Mouse (Mus musculus) heart, embryonic 11.5 days (tissue): Measurements from ENCODE around the gene St7. TPM values are rescaled to one million over a fixed set of nuclear protein-coding genes. Genes with fewer than 3 reads are reported as not detected.

ENCODE experiments used
- ATAC-seq: fragments of 200-750 bp; cut with Nextera tagmentation; replicated peaks from 2 replicates; pipeline ENCODE4 v1.8.0; 2017; ENCODE audit warnings: moderate library complexity; ENCODE audit not compliant: insufficient number of reproducible peaks, low FRiP score, low TSS enrichment
- H3K27ac ChIP-seq: fragments of 300-500 bp; sonication (generic); 2 replicates; pipeline ENCODE4 v1.5.1; 2014; ENCODE audit warnings: mild to moderate bottlenecking, low read depth, low read length
- H3K27me3 ChIP-seq: fragments of 300-500 bp; sonication (generic); 2 replicates; pipeline ENCODE4 v1.6.1; 2014; ENCODE audit warnings: mild to moderate bottlenecking, low read length, mixed read lengths; ENCODE audit not compliant: control insufficient read depth, insufficient read depth
- H3K36me3 ChIP-seq: fragments of 300-500 bp; sonication (generic); 2 replicates; pipeline ENCODE4 v1.6.1; 2014; ENCODE audit warnings: mild to moderate bottlenecking, low read length, moderate library complexity, mixed read lengths; ENCODE audit not compliant: control insufficient read depth, insufficient read depth
- H3K4me1 ChIP-seq: fragments of 300-500 bp; sonication (generic); 2 replicates; pipeline ENCODE4 v1.6.1; 2014; ENCODE audit warnings: low read length; ENCODE audit not compliant: control insufficient read depth, insufficient read depth
- H3K4me2 ChIP-seq: fragments of 300-500 bp; sonication (generic); 2 replicates; pipeline ENCODE4 v1.6.1; 2014; ENCODE audit warnings: mild to moderate bottlenecking, moderate library complexity
- H3K4me3 ChIP-seq: fragments of 300-500 bp; sonication (generic); 2 replicates; pipeline ENCODE4 v1.5.1; 2014; ENCODE audit warnings: low read depth, low read length
- H3K9ac ChIP-seq: fragments of 300-500 bp; sonication (generic); 2 replicates; pipeline ENCODE4 v1.6.1; 2014; ENCODE audit warnings: mild to moderate bottlenecking, low read depth, low read length, moderate library complexity
- H3K9me3 ChIP-seq: fragments of 300-500 bp; sonication (generic); replicated peaks from 2 replicates; pipeline ENCODE4 v1.6.1; 2016; ENCODE audit warnings: low read length; ENCODE audit not compliant: control insufficient read depth
- WGBS: fragments of 180-500 bp; shearing (Covaris S2); extraction: QIAGEN DNeasy Blood & Tissue Kit; methylation state at CpG from one replicate; pipeline ENCODE4 v1.1.7; 2014; ENCODE audit not compliant: insufficient replicate concordance; 5-methylcytosine and 5-hydroxymethylcytosine counted together
- polyA plus RNA-seq: library from polyadenylated mRNA; unstranded; fragments of >200 nt; fragmentation: Nextera tagmentation; extraction: Ambion mirVana; gene quantifications from 2 replicates; pipeline ENCODE4 v1.2.1, GENCODE M21; 2014

Gene St7
- polyA plus RNA-seq, 1 experiment from 2014 or later, result 26.9 TPM

DNA sequence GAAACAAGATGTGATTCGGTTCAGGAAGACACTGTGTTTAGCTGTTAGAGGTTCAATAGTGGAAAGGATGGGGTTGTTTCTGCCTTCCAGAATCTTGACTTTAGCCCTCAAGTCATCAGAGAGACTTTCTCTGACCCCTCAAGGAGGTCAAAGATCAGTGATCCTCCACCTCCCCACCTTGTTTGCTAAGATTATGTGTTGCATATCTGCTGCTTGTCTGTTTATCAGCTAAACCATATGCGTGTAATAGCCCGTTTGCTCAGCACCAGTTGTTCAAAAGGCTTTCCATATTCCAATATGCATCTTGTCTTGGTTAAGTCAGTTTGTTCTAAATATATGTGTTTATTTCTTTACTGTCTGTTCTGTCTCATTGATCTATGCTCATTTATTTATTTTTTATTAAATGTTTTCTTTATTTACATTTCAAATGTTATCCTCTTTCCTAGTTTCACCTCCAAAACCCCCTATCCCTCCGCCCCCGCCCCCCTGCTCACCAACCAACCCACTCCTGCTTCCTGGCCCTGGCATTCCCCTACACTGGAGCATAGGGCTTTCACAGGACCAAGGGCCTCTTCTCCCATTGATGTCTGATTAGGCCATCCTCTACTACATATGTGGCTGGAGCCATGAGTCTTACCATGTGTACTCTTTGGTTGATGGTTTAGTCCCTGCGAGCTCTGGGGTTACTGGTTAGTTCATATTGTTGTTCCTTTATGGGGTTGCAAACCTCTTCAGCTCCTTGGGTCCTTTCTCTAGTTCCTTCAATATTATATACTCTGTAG lies 84.5 kb downstream of the St7 start:
- Histone ChIP-seq H3K27me3 (no peaks in the 10 kb centered on the region), H3K9me3 (no peaks in the 10 kb centered on the region), H3K4me2 (no peak overlapping the region), H3K9ac (no peak overlapping the region), H3K4me3 (no peak overlapping the region), H3K36me3 (no peaks in the 10 kb centered on the region), H3K27ac (no peak overlapping the region), H3K4me1 (peaks cover 4% of the 10 kb centered on the region; the same call in 1 of the 2 replicates)
- 80% methylated on average over 6 of the region's 6 CpGs for WGBS
- ATAC-seq, result no peak; the same call in 1 of the 2 replicates

DNA sequence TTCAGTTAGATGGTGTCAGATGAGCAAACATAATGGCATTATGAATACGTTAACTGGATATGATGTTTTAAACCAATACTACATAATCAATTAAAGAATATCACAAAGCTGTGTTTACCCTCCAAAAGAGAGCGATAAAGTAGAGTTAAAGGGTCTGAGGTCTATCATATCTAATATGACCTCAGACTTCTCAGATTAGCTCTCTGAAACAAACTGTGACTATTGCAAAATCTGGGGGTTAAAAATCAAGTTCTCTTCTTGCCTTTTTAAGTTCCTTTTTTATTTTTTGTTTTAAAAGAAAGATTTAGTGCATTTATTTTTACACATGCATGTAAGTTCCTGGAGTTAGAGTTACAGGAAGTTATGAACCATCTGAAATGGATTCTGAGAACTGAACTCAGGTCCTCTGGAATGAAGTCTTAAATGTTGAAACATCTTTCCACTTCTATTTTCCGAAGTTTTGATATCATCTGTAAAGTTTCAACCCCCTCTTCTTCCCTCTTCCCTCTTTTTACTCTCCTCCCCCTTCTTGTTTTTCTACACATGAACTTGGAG lies 86.0 kb downstream of the St7 start:
- Histone ChIP-seq H3K27ac (no peak overlapping the region), H3K4me3 (no peak overlapping the region), H3K9ac (no peak overlapping the region), H3K27me3 (no peaks in the 10 kb centered on the region), H3K36me3 (no peaks in the 10 kb centered on the region), H3K4me1 (no peaks in the 10 kb centered on the region), H3K9me3 (no peaks in the 10 kb centered on the region), H3K4me2 (no peak overlapping the region)
- ATAC-seq, result no peak
- 87% methylated on average over 3 of the region's 3 CpGs for WGBS

DNA sequence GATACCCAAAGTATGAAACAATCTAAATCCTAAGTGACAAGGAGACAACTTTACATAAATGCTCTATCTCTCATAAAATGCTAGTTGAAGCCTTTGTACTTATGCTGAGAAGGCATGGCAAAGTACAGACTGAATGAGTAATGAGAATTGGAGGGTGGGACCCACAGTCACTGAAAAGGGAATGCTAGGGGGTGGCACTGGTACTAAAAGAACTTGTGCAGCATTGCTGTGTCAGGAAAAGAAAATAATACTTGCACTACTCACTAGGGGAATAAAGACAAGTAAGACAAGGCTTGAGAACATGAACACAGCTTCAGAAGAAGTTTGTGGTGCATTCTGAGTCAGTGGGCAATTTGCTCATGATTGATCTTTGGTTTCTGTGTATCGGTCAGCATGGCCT lies 90.8 kb downstream of the St7 start:
- Histone ChIP-seq H3K4me1 (no peaks in the 10 kb centered on the region), H3K27me3 (no peaks in the 10 kb centered on the region), H3K4me2 (no peak overlapping the region), H3K9ac (no peak overlapping the region), H3K4me3 (no peak overlapping the region), H3K27ac (no peak overlapping the region), H3K9me3 (0 out of 2 replicates have a peak, but pooled peaks cover 2% of the 10 kb centered on the region), H3K36me3 (0 out of 2 replicates have a peak, but pooled peaks cover 3% of the 10 kb centered on the region)
- WGBS, result 94% methylated on average over 1 of the region's 1 CpGs
- no peak for ATAC-seq

DNA sequence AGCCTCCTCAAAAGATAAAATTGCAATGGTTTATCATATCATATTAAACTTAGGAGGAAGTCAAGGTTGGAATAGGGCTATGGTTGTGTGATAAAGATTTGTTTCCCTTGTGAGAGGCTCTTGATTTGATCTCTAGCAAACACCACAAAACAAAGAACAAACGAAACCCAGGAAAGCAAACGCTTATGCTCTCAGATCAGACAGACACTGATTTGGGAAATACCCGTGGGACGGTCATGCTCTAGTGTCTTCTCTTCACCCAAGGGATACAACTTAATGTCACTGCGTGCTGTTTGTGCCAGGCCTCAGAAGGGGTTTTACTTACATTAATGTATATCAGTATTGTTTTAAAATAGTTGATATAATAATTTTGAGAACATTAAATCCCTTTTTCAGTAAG lies 91.8 kb downstream of the St7 start:
- no peaks in the 10 kb centered on the region for H3K4me1 ChIP-seq
- 0 out of 2 replicates have a peak, but pooled peaks cover 2% of the 10 kb centered on the region for H3K9me3 ChIP-seq
- H3K27ac ChIP-seq, result no peak overlapping the region
- no peak for ATAC-seq
- H3K9ac ChIP-seq, result no peak overlapping the region
- 80% methylated on average over 5 of the region's 5 CpGs for WGBS
- H3K27me3 ChIP-seq, result no peaks in the 10 kb centered on the region
- H3K4me3 ChIP-seq, result no peak overlapping the region
- H3K4me2 ChIP-seq, result no peak overlapping the region
- 0 out of 2 replicates have a peak, but pooled peaks cover 3% of the 10 kb centered on the region for H3K36me3 ChIP-seq

DNA sequence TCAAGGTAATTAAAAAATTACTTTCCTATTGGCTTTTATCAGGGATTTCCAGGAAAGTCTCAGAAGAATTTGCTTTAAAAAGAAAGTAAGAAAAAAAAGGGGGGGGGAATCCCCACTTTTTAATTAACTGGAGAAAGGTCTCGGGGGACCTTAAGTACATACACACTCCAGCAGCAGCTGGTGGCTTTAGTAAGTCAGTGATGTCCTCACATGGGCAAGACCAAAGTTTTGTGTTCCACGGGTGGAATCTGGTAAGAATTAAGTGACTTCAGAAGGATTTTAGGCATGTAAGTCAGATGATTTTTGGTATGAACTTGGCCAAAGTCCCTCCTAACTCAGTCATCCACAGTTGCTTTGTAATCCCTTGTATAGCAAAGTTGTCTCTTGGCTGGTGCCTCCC lies 92.5 kb downstream of the St7 start:
- no peak for ATAC-seq
- no peaks in the 10 kb centered on the region for H3K27me3 ChIP-seq
- WGBS, result 80% methylated on average over 2 of the region's 2 CpGs

DNA sequence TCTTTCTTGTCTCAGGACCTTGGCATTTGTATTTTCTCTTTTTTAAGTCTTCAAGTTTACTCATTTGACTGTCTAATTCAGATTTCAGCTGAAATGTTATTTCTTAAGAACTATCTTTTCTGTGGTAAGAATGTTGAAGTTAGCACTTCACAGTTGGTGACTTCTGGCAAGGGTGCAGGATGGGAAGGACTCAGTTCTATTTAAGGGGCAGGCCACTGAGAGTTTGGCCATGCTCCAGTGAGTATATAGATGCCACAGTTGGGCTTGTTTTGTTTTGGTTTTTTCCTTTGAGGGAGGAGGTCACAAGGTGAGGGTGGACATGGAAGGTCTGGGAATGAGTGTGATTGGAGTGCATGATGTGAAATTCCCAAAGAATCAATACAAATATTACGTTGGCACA lies 95.1 kb downstream of the St7 start:
- H3K9me3 ChIP-seq, result 0 out of 2 replicates have a peak, but pooled peaks cover 2% of the 10 kb centered on the region
- ATAC-seq, result no peak
- no peaks in the 10 kb centered on the region for H3K4me1 ChIP-seq
- WGBS, result 78% methylated on average over 1 of the region's 1 CpGs
- H3K27ac ChIP-seq, result no peak overlapping the region
- 0 out of 2 replicates have a peak, but pooled peaks cover 3% of the 10 kb centered on the region for H3K36me3 ChIP-seq
- no peak overlapping the region for H3K4me2 ChIP-seq
- H3K9ac ChIP-seq, result no peak overlapping the region
- H3K27me3 ChIP-seq, result no peaks in the 10 kb centered on the region
- no peak overlapping the region for H3K4me3 ChIP-seq

More for the DNA sequence above, 92.5 kb downstream of the St7 start:
- no peak overlapping the region for H3K4me2 ChIP-seq
- 0 out of 2 replicates have a peak, but pooled peaks cover 3% of the 10 kb centered on the region for H3K36me3 ChIP-seq
- H3K9ac ChIP-seq, result no peak overlapping the region
- no peaks in the 10 kb centered on the region for H3K4me1 ChIP-seq
- H3K27ac ChIP-seq, result no peak overlapping the region
- H3K4me3 ChIP-seq, result no peak overlapping the region
- H3K9me3 ChIP-seq, result 0 out of 2 replicates have a peak, but pooled peaks cover 2% of the 10 kb centered on the region

DNA sequence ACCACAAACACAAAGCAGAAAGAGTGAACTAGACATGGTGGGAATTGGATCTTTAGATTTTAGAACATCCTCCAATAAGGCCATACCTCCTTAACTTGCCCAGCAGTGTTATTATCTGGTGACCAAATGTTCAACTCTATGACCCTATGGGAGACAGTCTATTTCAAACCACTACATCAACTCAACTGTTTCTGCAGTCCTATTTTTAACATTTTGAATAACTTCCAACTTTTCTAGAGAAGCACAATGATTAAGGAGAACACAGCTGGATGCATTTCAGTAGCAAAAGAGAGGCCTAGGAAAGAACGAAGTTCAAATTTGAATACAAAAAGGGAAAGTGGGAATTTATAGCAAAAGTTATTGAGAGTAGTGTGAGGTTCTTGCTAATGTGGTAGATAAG lies 97.5 kb downstream of the St7 start:
- no peak overlapping the region for H3K4me2 ChIP-seq
- H3K9me3 ChIP-seq, result 0 out of 2 replicates have a peak, but pooled peaks cover 2% of the 10 kb centered on the region
- no peak overlapping the region for H3K27ac ChIP-seq
- H3K4me1 ChIP-seq, result no peaks in the 10 kb centered on the region
- 93% methylated on average over 1 of the region's 1 CpGs for WGBS
- no peak overlapping the region for H3K9ac ChIP-seq
- H3K27me3 ChIP-seq, result no peaks in the 10 kb centered on the region
- H3K4me3 ChIP-seq, result no peak overlapping the region
- H3K36me3 ChIP-seq, result 0 out of 2 replicates have a peak, but pooled peaks cover 3% of the 10 kb centered on the region
- ATAC-seq, result no peak

DNA sequence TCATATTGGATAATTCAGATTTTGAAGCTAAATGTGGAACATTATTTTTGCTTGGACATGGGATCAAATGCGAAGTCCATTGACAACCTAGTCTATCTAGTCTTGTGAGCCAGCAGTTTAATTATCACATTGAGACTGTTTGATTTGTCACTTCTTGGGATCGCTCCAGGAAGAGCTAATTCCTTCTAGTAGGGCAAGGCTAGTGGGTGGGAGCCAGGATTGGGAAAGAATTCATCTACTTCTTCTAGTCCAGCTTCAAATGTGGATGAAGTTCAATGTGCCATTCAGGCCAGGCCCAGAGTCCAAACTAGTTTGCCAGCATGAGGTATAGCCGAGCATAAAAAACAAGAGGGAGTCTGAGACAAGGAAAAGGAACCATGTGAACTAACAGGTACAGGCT lies 100.7 kb downstream of the St7 start:
- Histone ChIP-seq H3K27me3 (no peaks in the 10 kb centered on the region), H3K4me2 (no peak overlapping the region), H3K9ac (no peak overlapping the region), H3K9me3 (no peaks in the 10 kb centered on the region), H3K36me3 (no peaks in the 10 kb centered on the region), H3K4me1 (no peaks in the 10 kb centered on the region), H3K4me3 (no peak overlapping the region), H3K27ac (no peak overlapping the region)
- 91% methylated on average over 3 of the region's 3 CpGs for WGBS
- no peak for ATAC-seq
